Mouse (Mus musculus) brain, embryonic 14.5 days (tissue): ENCODE results near the gene Tm6sf2. TPM values are rescaled to one million over a fixed set of nuclear protein-coding genes. Genes with fewer than 3 reads are reported as not detected.

Source experiments
- DNase-seq: peaks from one replicate; pipeline ENCODE4 v3.0.0-alpha.2; 2011; ENCODE audit warnings: low read depth
- CTCF ChIP-seq: fragments of 200-500 bp; IDR thresholded peaks from 2 replicates; pipeline ENCODE4 v1.5.1; 2012; ENCODE audit warnings: inconsistent platforms, mild to moderate bottlenecking, moderate library complexity, borderline replicate concordance; ENCODE audit not compliant: insufficient read depth, insufficient read length; ENCODE audit errors: extremely low read depth
- POLR2A ChIP-seq: fragments of 200-500 bp; IDR thresholded peaks from 2 replicates; pipeline ENCODE4 v1.6.1; 2012; ENCODE audit warnings: mild to moderate bottlenecking, inconsistent platforms, borderline replicate concordance; ENCODE audit not compliant: poor library complexity, insufficient read depth, insufficient read length, severe bottlenecking; ENCODE audit errors: extremely low read depth
- polyA plus RNA-seq: library from polyadenylated mRNA; depleted of rRNA; stranded (reverse); fragments of >200 nt; gene quantifications from 2 replicates; pipeline ENCODE4 v1.2.3, GENCODE M21; 2012

Tm6sf2 gene
- polyA plus RNA-seq, 1 experiment, result 8.1 TPM

- no peak for TF ChIP-seq CTCF
- no peak for TF ChIP-seq POLR2A
- DNase-seq, result no peak
Observed at GRCm38 (mm10) chr8:70081976-70082375, 9.3 kb downstream of the Tm6sf2 start.

- peak; percentile 61 for DNase-seq
- TF ChIP-seq CTCF (no peak), POLR2A (no peak)
Observed at GRCm38 (mm10) chr8:70083285-70083684, 10.6 kb downstream of the Tm6sf2 start, which contains the start of gene Hapln4. TSS of gene Hapln4 (plus strand) at chr8:70083457.

GRCm38 (mm10) chr8:70084191-70085065, 11.7 kb downstream of the Tm6sf2 start:
- TF ChIP-seq POLR2A, result no peak
- TF ChIP-seq CTCF, result peak; percentile 25; the same call in 1 of the 2 replicates
- peak; percentile 16 for DNase-seq

- TF ChIP-seq POLR2A (no peak), CTCF (no peak)
Observed at GRCm38 (mm10) chr8:70086151-70086550, 13.4 kb downstream of the Tm6sf2 start.

GRCm38 (mm10) chr8:70087237-70087636, 14.5 kb downstream of the Tm6sf2 start:
- no peak for DNase-seq
- TF ChIP-seq CTCF (no peak), POLR2A (no peak)

More at GRCm38 (mm10) chr8:70086151-70086550, 13.4 kb downstream of the Tm6sf2 start:
- no peak for DNase-seq

GRCm38 (mm10) chr8:70087836-70088650, 15.3 kb downstream of the Tm6sf2 start:
- TF ChIP-seq CTCF (peak; percentile 78), POLR2A (no peak)
- peak; percentile 82 for DNase-seq

- peak; percentile 68 for DNase-seq
- no peak for TF ChIP-seq CTCF
Observed at GRCm38 (mm10) chr8:70089296-70089960, 16.7 kb downstream of the Tm6sf2 start.

- no peak for DNase-seq
- no peak for TF ChIP-seq POLR2A
- TF ChIP-seq CTCF, result no peak
Observed at GRCm38 (mm10) chr8:70092786-70093185, 20.1 kb downstream of the Tm6sf2 start.

GRCm38 (mm10) chr8:70099276-70099675, 26.6 kb downstream of the Tm6sf2 start:
- no peak for DNase-seq
- TF ChIP-seq POLR2A (no peak), CTCF (no peak)

- no peak for DNase-seq
- TF ChIP-seq POLR2A (no peak), CTCF (no peak)
Observed at GRCm38 (mm10) chr8:70100241-70100640, 27.5 kb downstream of the Tm6sf2 start.

- peak; percentile 52 for DNase-seq
- TF ChIP-seq CTCF, result peak; percentile 60
- no peak for TF ChIP-seq POLR2A
Observed at GRCm38 (mm10) chr8:70104506-70104905, 31.8 kb downstream of the Tm6sf2 start.

- DNase-seq, result no peak
- TF ChIP-seq CTCF, result no peak
- no peak for TF ChIP-seq POLR2A
Observed at GRCm38 (mm10) chr8:70104922-70105321, 32.2 kb downstream of the Tm6sf2 start.
